Comparison of ENCODE assay signal across 12 mouse cellular contexts in the genomic region with DNA sequence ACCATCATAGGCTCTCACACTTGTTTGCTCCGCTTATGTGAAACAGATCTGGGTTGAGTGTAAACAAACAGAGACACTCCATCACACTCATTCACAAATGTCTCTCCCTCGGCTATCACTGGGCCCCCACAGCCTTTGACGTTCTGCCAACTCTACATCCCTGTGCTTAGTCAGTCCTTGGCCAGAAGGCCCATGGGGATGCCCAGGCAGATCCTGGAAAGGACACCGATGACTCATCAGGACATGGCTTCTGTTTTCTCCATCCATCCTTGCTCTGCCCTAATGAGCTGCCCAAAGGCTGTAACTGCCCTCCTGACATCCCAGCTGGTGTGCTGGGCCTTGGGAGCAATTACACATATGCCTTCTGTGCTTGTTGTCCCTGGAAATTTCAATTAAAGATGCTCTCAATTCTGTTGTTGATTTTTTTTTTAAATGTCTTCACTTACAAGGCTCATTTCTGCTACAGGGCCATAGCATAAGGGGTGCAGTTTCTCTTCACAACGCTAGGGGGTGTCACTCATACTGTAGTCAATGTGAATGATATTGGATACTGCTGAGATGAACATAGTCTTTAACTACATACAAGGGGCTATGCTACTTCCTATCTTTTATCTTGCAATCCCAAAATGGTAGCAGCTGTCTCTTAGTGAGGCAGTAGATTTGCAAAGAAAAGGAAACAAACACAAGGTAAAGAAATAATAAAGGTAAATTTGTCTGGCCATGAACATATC. TPM values are rescaled to one million over a fixed set of nuclear protein-coding genes. Genes with fewer than 3 reads are reported as not detected.
DNase-seq lines count a peak whose midpoint lies in the region; TF ChIP-seq lines count a peak whose summit lies in the region.
"Had no signal": no experiment of that assay in that cellular context is flagged by ENCODE, and none has a peak within 500 bp of the region (broad histone marks: within the 10 kb centered on the region; RNA-seq: fewer than 3 reads in every experiment).

No protein-coding gene starts in this region.

- no peak overlapping the region for H3K4me3 ChIP-seq in C2C12 (ENCODE audit: insufficient read depth, poor library complexity, severe bottlenecking)
- H3K4me3 ChIP-seq: hindbrain, embryonic 13.5 days had no signal

- no peaks in the 10 kb centered on the region for H3K79me2 ChIP-seq in C2C12 (ENCODE audit: control insufficient read depth, insufficient read depth)

- DNase-seq in layer of hippocampus, adult 11-12 months (ENCODE audit: low spot score), result peak; percentile 21
- no peak for DNase-seq in layer of hippocampus, postnatal 25 days (ENCODE audit: extremely low spot score in 1 of 2, low spot score in 1 of 2)
- peak; percentile 81 for DNase-seq in adrenal gland, adult 2 months
- DNase-seq in cerebellum, postnatal 10 days, result peak; percentile 85 to 86
- no peak for DNase-seq in thymus, postnatal 0 days (ENCODE audit: low spot score)
- DNase-seq in spleen, postnatal 4 days (ENCODE audit: low spot score in 2 of 2), result no peak
- DNase-seq in urinary bladder, postnatal 10 days (ENCODE audit: low spot score), result no peak
- DNase-seq: kidney, postnatal 4 days; lung, adult 18-20 months had no signal

- no peaks in the 10 kb centered on the region for H3K79me3 ChIP-seq in C2C12 (ENCODE audit: low read depth)

- no peaks in the 10 kb centered on the region for H3K27me3 ChIP-seq in C2C12 (ENCODE audit: control insufficient read depth, insufficient read depth, insufficient read length)
- H3K27me3 ChIP-seq: hindbrain, embryonic 13.5 days had no signal

- H3K36me3 ChIP-seq in C2C12 (ENCODE audit: control insufficient read depth, insufficient read depth), result no peaks in the 10 kb centered on the region
- H3K36me3 ChIP-seq: G1E; hindbrain, embryonic 13.5 days had no signal

- no peak for TF ChIP-seq CTCF in C2C12 (IDR thresholded peaks at IDR 0.05; ENCODE audit: control insufficient read depth, insufficient read depth, insufficient read length)

- no peak overlapping the region for H3ac ChIP-seq in C2C12 (ENCODE audit: control insufficient read depth, insufficient read length, low read depth)

TF ChIP-seq in C2C12, 6 proteins besides CTCF, POLR2A, EP300 and RAD21:
- TF ChIP-seq MYOG (IDR thresholded peaks at IDR 0.05; ENCODE audit: control insufficient read depth, extremely low read depth, insufficient read length) (no peak), FOSL1 (IDR thresholded peaks at IDR 0.05; ENCODE audit: insufficient read depth, low read length, poor library complexity, severe bottlenecking) (peak; percentile 35), USF1 (IDR thresholded peaks at IDR 0.05; ENCODE audit: low read depth) (no peak), MYOD1 (IDR thresholded peaks at IDR 0.05; ENCODE audit: control insufficient read depth, insufficient read length, low read depth) (no peak)

RNA-seq across cellular contexts. Expression of a gene that starts 45.5 kb away (rescaled TPM):
- 10 to 100 TPM; 82.2 to 88.3 TPM for total RNA-seq in layer of hippocampus, postnatal 25 days (2021)
- not detected for polyA plus RNA-seq in C2C12 (2012; fragmentation: generic; extraction: Trizol)
- under 1 TPM; 0.55 to 0.59 TPM for total RNA-seq in adrenal gland, adult 2 months (2021)
- polyA plus RNA-seq in adrenal gland, adult 2 months (2012; rRNA removed), result 0.22 and 0.79 TPM in 2 replicates
- 0.35 and 0.57 TPM in 2 replicates for polyA plus RNA-seq in thymus, postnatal 0 days (2015; fragmentation: Nextera tagmentation; extraction: Ambion mirVana)
- polyA plus RNA-seq: G1E had no signal

RNA-seq across cellular contexts. Expression of a gene that starts 51.5 kb away (rescaled TPM):
- total RNA-seq in layer of hippocampus, postnatal 25 days (2021), result 100 to 1,000 TPM; 173 to 179 TPM
- not detected for polyA plus RNA-seq in C2C12 (2012; fragmentation: generic; extraction: Trizol)
- total RNA-seq in adrenal gland, adult 2 months (2021), result 1 to 10 TPM; 8.5 to 8.6 TPM
- polyA plus RNA-seq in adrenal gland, adult 2 months (2012; rRNA removed), result 4.2 and 7.4 TPM in 2 replicates
- 0.06 and 0.07 TPM in 2 replicates for polyA plus RNA-seq in thymus, postnatal 0 days (2015; fragmentation: Nextera tagmentation; extraction: Ambion mirVana)

Comparison
In these comparisons a context has a peak if more than half of its experiments do, and no peak if none do; other contexts are left out.
1. DNase-seq: peak in layer of hippocampus, adult 11-12 months (single experiment), adrenal gland, adult 2 months (single experiment) and cerebellum, postnatal 10 days (2 of 2); none in layer of hippocampus, postnatal 25 days (0 of 2), thymus, postnatal 0 days (single experiment), spleen, postnatal 4 days (0 of 2) and urinary bladder, postnatal 10 days (single experiment).